In genomic region chr4:28808800-28809199, GRCm38 (mm10) we compare ENCODE assay signal across 9 mouse cellular contexts. TPM values are rescaled to one million over a fixed set of nuclear protein-coding genes. Genes with fewer than 3 reads are reported as not detected.
A peak's percentile ranks its signal among the peaks of the same experiment; 100 is the strongest.
DNase-seq lines count a peak whose midpoint lies in the region; ATAC-seq and TF ChIP-seq lines count a peak whose summit lies in the region.
"Had no signal": no experiment of that assay in that cellular context is flagged by ENCODE, and none has a peak within 500 bp of the region (broad histone marks: within the 10 kb centered on the region; RNA-seq: fewer than 3 reads in every experiment).

No protein-coding gene starts in this region.

- H3K9ac ChIP-seq in heart, postnatal 0 days (replicated peaks; ENCODE audit: low read depth, low read length): no peak overlapping the region
- no peak overlapping the region for H3K9ac ChIP-seq in midbrain, postnatal 0 days (replicated peaks; ENCODE audit: low read length, poor library complexity, severe bottlenecking)
- H3K9ac ChIP-seq: limb, embryonic 15.5 days had no signal

- H3K27me3 ChIP-seq in heart, postnatal 0 days (ENCODE audit: control insufficient read depth, insufficient read depth, low read length): no peaks in the 10 kb centered on the region
- no peaks in the 10 kb centered on the region for H3K27me3 ChIP-seq in heart, embryonic 10.5 days (ENCODE audit: insufficient read depth, poor library complexity, severe bottlenecking)
- H3K27me3 ChIP-seq in midbrain, postnatal 0 days (ENCODE audit: insufficient read depth, low read length): no peaks in the 10 kb centered on the region
- H3K27me3 ChIP-seq: limb, embryonic 15.5 days had no signal

- no peaks in the 10 kb centered on the region for H3K4me1 ChIP-seq in heart, postnatal 0 days (ENCODE audit: control insufficient read depth, insufficient read depth)
- H3K4me1 ChIP-seq in heart, embryonic 10.5 days: no peaks in the 10 kb centered on the region
- no peaks in the 10 kb centered on the region for H3K4me1 ChIP-seq in cortical plate, adult 2 months (ENCODE audit: control insufficient read depth, insufficient read depth, low read length)
- H3K4me1 ChIP-seq in midbrain, postnatal 0 days (ENCODE audit: insufficient read depth, low read length): no peaks in the 10 kb centered on the region
- H3K4me1 ChIP-seq: limb, embryonic 15.5 days had no signal

- no peak overlapping the region for H3K4me3 ChIP-seq in heart, postnatal 0 days (ENCODE audit: low read depth, low read length)
- no peak overlapping the region for H3K4me3 ChIP-seq in heart, embryonic 10.5 days
- no peak overlapping the region for H3K4me3 ChIP-seq in cortical plate, adult 2 months (ENCODE audit: insufficient read depth, low read length)
- no peak overlapping the region for H3K4me3 ChIP-seq in midbrain, postnatal 0 days (ENCODE audit: low read depth, low read length)
- H3K4me3 ChIP-seq: limb, embryonic 15.5 days had no signal

- DNase-seq in heart, postnatal 0 days (ENCODE audit: low spot score): no peak
- no peak for DNase-seq in heart, embryonic 10.5 days (ENCODE audit: low spot score)
- peak; percentile 35 for DNase-seq in right cerebral cortex, adult 18-20 months
- DNase-seq in right cerebral cortex, postnatal 36 days (ENCODE audit: low spot score in 2 of 2): no peak
- peak; percentile 65 for DNase-seq in midbrain, postnatal 0 days (ENCODE audit: low spot score)
- no peak for DNase-seq in MN1 (ENCODE audit: low spot score)
- DNase-seq in thymus, adult 18-20 months: no peak

- H3K27ac ChIP-seq in heart, postnatal 0 days (ENCODE audit: low read depth): no peak overlapping the region
- H3K27ac ChIP-seq in heart, embryonic 10.5 days: no peak overlapping the region
- H3K27ac ChIP-seq in cortical plate, adult 2 months (ENCODE audit: insufficient read depth, low read length): no peak overlapping the region
- H3K27ac ChIP-seq in midbrain, postnatal 0 days (ENCODE audit: low read depth, low read length): no peak overlapping the region
- H3K27ac ChIP-seq: limb, embryonic 15.5 days had no signal

- H3K4me2 ChIP-seq in heart, postnatal 0 days (ENCODE audit: low read depth, low read length): no peak overlapping the region
- no peak overlapping the region for H3K4me2 ChIP-seq in midbrain, postnatal 0 days (ENCODE audit: low read depth, low read length, poor library complexity, severe bottlenecking)
- H3K4me2 ChIP-seq: limb, embryonic 15.5 days had no signal

- TF ChIP-seq CTCF in heart, postnatal 0 days (IDR thresholded peaks at IDR 0.05; ENCODE audit: low read depth): peak; percentile 37
- TF ChIP-seq CTCF in cortical plate, adult 2 months (IDR thresholded peaks at IDR 0.05; ENCODE audit: extremely low read depth, insufficient read depth, low read length): 0 out of 2 replicates have a peak, but pooled peaks have one; percentile 9
- TF ChIP-seq CTCF in midbrain, postnatal 0 days (IDR thresholded peaks at IDR 0.05): peak; percentile 67

- TF ChIP-seq EP300 in heart, postnatal 0 days (IDR thresholded peaks at IDR 0.05; ENCODE audit: low read depth): no peak

- no peaks in the 10 kb centered on the region for H3K9me3 ChIP-seq in heart, postnatal 0 days (replicated peaks; ENCODE audit: control insufficient read depth, low read length)
- no peaks in the 10 kb centered on the region for H3K9me3 ChIP-seq in heart, embryonic 10.5 days
- H3K9me3 ChIP-seq in midbrain, postnatal 0 days (ENCODE audit: low read length): no peaks in the 10 kb centered on the region
- H3K9me3 ChIP-seq: limb, embryonic 15.5 days had no signal

- no peaks in the 10 kb centered on the region for H3K36me3 ChIP-seq in heart, postnatal 0 days (replicated peaks; ENCODE audit: control insufficient read depth, insufficient read depth, low read length)
- H3K36me3 ChIP-seq in heart, embryonic 10.5 days: no peaks in the 10 kb centered on the region
- H3K36me3 ChIP-seq in midbrain, postnatal 0 days (ENCODE audit: insufficient read depth, low read length): no peaks in the 10 kb centered on the region
- H3K36me3 ChIP-seq: limb, embryonic 15.5 days had no signal

- no peak for ATAC-seq in heart, postnatal 0 days (ENCODE audit: insufficient read depth, low read depth)
- ATAC-seq in midbrain, postnatal 0 days (ENCODE audit: low FRiP score): no peak

- no peak for TF ChIP-seq POLR2A in cortical plate, adult 2 months (IDR thresholded peaks at IDR 0.05; ENCODE audit: extremely low read depth, insufficient read depth, low read length)

RNA-seq across cellular contexts. Expression of gene Epha7, which starts 4.1 kb away (rescaled TPM):
- total RNA-seq in heart, postnatal 0 days (2014; rRNA removed; ENCODE audit: low replicate concordance): 6.5 and 8.7 TPM in 2 replicates
- polyA plus RNA-seq in heart, postnatal 0 days (2015; fragmentation: Nextera tagmentation; extraction: Ambion mirVana): 11.2 and 12.9 TPM in 2 replicates
- polyA plus RNA-seq in heart, embryonic 10.5 days (2016; fragmentation: Nextera tagmentation; extraction: Ambion mirVana): 42.6 and 42.8 TPM in 2 replicates
- polyA plus RNA-seq in cortical plate, adult 2 months (2012; rRNA removed): 29.3 and 38.5 TPM in 2 replicates
- 40.0 and 48.0 TPM in 2 replicates for total RNA-seq in midbrain, postnatal 0 days (2014; rRNA removed)
- polyA plus RNA-seq in midbrain, postnatal 0 days (2015; fragmentation: Nextera tagmentation; extraction: Ambion mirVana): 42.6 and 47.7 TPM in 2 replicates

Comparison
In these comparisons a context has a peak if more than half of its experiments do, and no peak if none do; other contexts are left out.
1. DNase-seq: peak in right cerebral cortex, adult 18-20 months (single experiment) and midbrain, postnatal 0 days (single experiment); none in heart, postnatal 0 days (single experiment), heart, embryonic 10.5 days (single experiment), right cerebral cortex, postnatal 36 days (0 of 2), MN1 (single experiment) and thymus, adult 18-20 months (0 of 2).
2. CTCF ChIP-seq: peak in every context shown above with its lines; median percentile 67 in midbrain, postnatal 0 days; 37 in heart, postnatal 0 days; 9 in cortical plate, adult 2 months.